In the genomic region with DNA sequence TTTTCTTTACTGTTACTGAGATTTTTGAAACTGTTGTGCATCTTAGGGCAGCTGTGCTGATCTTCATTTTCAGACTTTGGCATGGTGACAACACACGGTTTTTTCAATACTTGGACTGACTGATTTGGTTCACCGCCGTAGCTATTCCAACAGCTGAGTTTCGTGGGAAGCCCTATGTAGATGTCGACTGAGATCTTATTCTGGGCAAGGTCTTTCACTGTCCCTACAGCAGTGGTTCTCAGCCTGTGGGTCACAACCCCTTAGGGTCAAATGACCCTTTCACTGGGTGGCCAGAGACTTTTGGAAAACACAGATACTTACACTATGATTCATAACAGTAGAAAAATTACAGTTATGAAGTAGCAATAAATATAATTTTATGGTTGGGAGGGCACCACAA, we compare ENCODE assay signal across 13 mouse cellular contexts.
"Had no signal": no experiment of that assay in that cellular context is flagged by ENCODE, and none has a peak within 500 bp of the region (broad histone marks: within the 10 kb centered on the region; RNA-seq: fewer than 3 reads in every experiment).

No protein-coding gene starts in this region.

- DNase-seq: lung, postnatal 36 days; right cerebral cortex, postnatal 14 days; thymus, postnatal 36 days had no signal

- H3K4me3 ChIP-seq: left cerebral cortex, adult 2 months; limb, embryonic 10.5 days; liver, embryonic 15.5 days; lung, embryonic 15.5 days; stomach, embryonic 15.5 days had no signal

- H3K27ac ChIP-seq: hindbrain, embryonic 14.5 days; left cerebral cortex, adult 2 months; limb, embryonic 10.5 days; liver, embryonic 15.5 days; lung, embryonic 15.5 days; stomach, embryonic 15.5 days had no signal

- ATAC-seq: intestine, embryonic 16.5 days; midbrain, embryonic 16.5 days had no signal

- H3K9ac ChIP-seq: hindbrain, embryonic 14.5 days; liver, embryonic 15.5 days; lung, embryonic 15.5 days; stomach, embryonic 15.5 days had no signal

- H3K4me2 ChIP-seq: hindbrain, embryonic 14.5 days; liver, embryonic 11.5 days; liver, embryonic 15.5 days; lung, embryonic 15.5 days; midbrain, embryonic 11.5 days; stomach, embryonic 15.5 days had no signal

- H3K27me3 ChIP-seq: liver, embryonic 15.5 days; lung, embryonic 15.5 days; stomach, embryonic 15.5 days had no signal

- H3K9me3 ChIP-seq: limb, embryonic 10.5 days; liver, embryonic 15.5 days; lung, embryonic 15.5 days; stomach, embryonic 15.5 days had no signal

- H3K36me3 ChIP-seq: limb, embryonic 10.5 days; liver, embryonic 15.5 days; lung, embryonic 15.5 days; stomach, embryonic 15.5 days had no signal
